ENCODE assay signal across 27 mouse cellular contexts in the genomic region with DNA sequence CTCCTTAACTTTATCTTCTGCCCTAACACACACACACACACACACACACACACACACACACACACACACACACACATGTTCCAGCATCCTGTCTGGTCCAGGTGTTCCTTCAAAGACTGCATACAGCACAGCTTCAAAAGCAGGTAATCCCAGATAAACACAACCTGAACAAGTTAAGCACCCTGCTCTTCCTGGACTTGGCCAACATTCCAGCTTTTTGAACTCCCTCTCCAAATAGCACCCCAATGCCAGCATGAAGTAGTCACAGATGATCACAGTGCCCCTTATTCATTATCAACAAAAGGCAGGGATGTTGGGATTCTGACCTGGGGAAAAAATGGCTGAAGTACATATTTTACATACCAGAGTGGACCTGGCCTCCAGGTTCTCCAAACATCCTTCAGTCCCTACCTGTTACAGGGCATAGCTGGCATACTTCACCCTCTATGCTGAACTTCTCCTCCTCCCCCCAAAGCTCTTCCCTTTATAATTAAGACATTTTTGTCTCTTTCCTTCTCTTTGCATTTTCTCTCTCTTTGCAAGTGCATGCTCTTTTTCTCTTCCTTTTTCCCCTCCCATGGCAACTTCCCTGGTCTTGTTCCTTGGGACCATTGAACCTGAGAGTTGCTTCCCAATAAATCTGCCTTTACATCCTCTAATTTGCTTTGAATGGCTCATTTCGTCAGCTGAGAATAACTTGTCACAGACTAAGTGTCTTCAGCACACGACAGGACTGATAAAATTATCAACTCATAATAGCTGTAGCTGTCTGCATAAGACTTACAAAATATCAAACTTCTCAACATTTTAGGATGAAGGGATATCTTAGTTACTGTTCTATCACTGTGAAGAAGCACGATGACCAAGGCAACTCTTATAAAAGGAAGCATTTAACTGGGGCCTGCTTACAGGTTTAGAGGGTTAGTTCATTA. TPM values are rescaled to one million over a fixed set of nuclear protein-coding genes. Genes with fewer than 3 reads are reported as not detected.
DNase-seq lines count a peak whose midpoint lies in the region; ATAC-seq and TF ChIP-seq lines count a peak whose summit lies in the region.
"Had no signal": no experiment of that assay in that cellular context is flagged by ENCODE, and none has a peak within 500 bp of the region (broad histone marks: within the 10 kb centered on the region; RNA-seq: fewer than 3 reads in every experiment).

No protein-coding gene starts in this region.

- no peak overlapping the region for H3K9ac ChIP-seq in lung, embryonic 14.5 days
- H3K9ac ChIP-seq in lung, embryonic 16.5 days (ENCODE audit: low read length), result no peak overlapping the region
- H3K9ac ChIP-seq: embryonic facial prominence, embryonic 13.5 days; embryonic facial prominence, embryonic 15.5 days; forebrain, embryonic 12.5 days had no signal

- peak; percentile 68; the same call in 1 of the 2 replicates for ATAC-seq in lung, embryonic 14.5 days (ENCODE audit: insufficient read depth)
- ATAC-seq in lung, embryonic 16.5 days (ENCODE audit: low read depth), result peak; percentile 67
- ATAC-seq: CD4-positive, CD25-positive, alpha-beta regulatory T cell, adult 4 months; forebrain, embryonic 14.5 days; forebrain, embryonic 16.5 days had no signal

- H3K4me1 ChIP-seq in lung, embryonic 14.5 days (ENCODE audit: insufficient read depth), result no peaks in the 10 kb centered on the region
- no peaks in the 10 kb centered on the region for H3K4me1 ChIP-seq in lung, embryonic 16.5 days (replicated peaks; ENCODE audit: control insufficient read depth, insufficient read depth, low read length)
- no peaks in the 10 kb centered on the region for H3K4me1 ChIP-seq in lung, adult 2 months (ENCODE audit: control insufficient read depth, insufficient read depth, low read length)
- H3K4me1 ChIP-seq: embryonic facial prominence, embryonic 13.5 days; embryonic facial prominence, embryonic 15.5 days; forebrain, embryonic 10.5 days; forebrain, embryonic 12.5 days had no signal

- H3K27me3 ChIP-seq in lung, embryonic 14.5 days (ENCODE audit: insufficient read depth, low read length), result no peaks in the 10 kb centered on the region
- H3K27me3 ChIP-seq in lung, embryonic 16.5 days (ENCODE audit: control insufficient read depth, insufficient read depth, low read depth, low read length), result no peaks in the 10 kb centered on the region
- H3K27me3 ChIP-seq: CH12.LX; embryonic facial prominence, embryonic 13.5 days; embryonic facial prominence, embryonic 15.5 days; forebrain, embryonic 12.5 days had no signal

- peak; percentile 9 for DNase-seq in lung, embryonic 14.5 days
- DNase-seq in lung, postnatal 10 days, result no peak
- DNase-seq in lung, adult 2 months, result no peak
- DNase-seq in lung, postnatal 25 days (ENCODE audit: low spot score), result peak; percentile 3
- no peak for DNase-seq in lung, adult 18-20 months
- DNase-seq: adrenal gland, adult 2 months; adrenal gland, postnatal 10 days; adrenal gland, postnatal 25 days; B cell, adult 2 months; cerebellum, adult 11 months; cerebellum, adult 18-20 months; cerebellum, adult 8-10 months; cerebellum, adult 9-11 months; cerebellum, postnatal 14 days; cerebellum, postnatal 36 days; embryo, embryonic 11 days had no signal

- 62% methylated on average over 3 of the region's 3 CpGs for WGBS in lung, embryonic 14.5 days
- WGBS in lung, embryonic 16.5 days, result 50% methylated on average over 3 of the region's 3 CpGs
- WGBS in lung, adult 2 months, result 74% methylated on average over 3 of the region's 3 CpGs

- no peak overlapping the region for H3K4me3 ChIP-seq in lung, embryonic 14.5 days (ENCODE audit: low read depth, low read length)
- H3K4me3 ChIP-seq in lung, embryonic 16.5 days (ENCODE audit: low read length), result no peak overlapping the region
- H3K4me3 ChIP-seq in lung, adult 2 months (replicated peaks; ENCODE audit: extremely low read depth, low read depth, low read length), result no peak overlapping the region
- H3K4me3 ChIP-seq: embryonic facial prominence, embryonic 13.5 days; embryonic facial prominence, embryonic 15.5 days; erythroblast, embryonic 14.5 days; forebrain, embryonic 10.5 days; forebrain, embryonic 12.5 days had no signal

- peak overlapping the region; percentile 24; the same call in 1 of the 2 replicates for H3K27ac ChIP-seq in lung, embryonic 14.5 days (ENCODE audit: low read depth)
- no peak overlapping the region for H3K27ac ChIP-seq in lung, embryonic 16.5 days (ENCODE audit: low read length)
- H3K27ac ChIP-seq: embryonic facial prominence, embryonic 13.5 days; embryonic facial prominence, embryonic 15.5 days; forebrain, embryonic 10.5 days; forebrain, embryonic 12.5 days had no signal

- no peak overlapping the region for H3K4me2 ChIP-seq in lung, embryonic 14.5 days
- H3K4me2 ChIP-seq in lung, embryonic 16.5 days (ENCODE audit: low read depth, low read length), result no peak overlapping the region
- H3K4me2 ChIP-seq: embryonic facial prominence, embryonic 13.5 days; embryonic facial prominence, embryonic 15.5 days; forebrain, embryonic 12.5 days had no signal

- H3K9me3 ChIP-seq in lung, embryonic 14.5 days (ENCODE audit: low read depth, low read length), result no peaks in the 10 kb centered on the region
- no peaks in the 10 kb centered on the region for H3K9me3 ChIP-seq in lung, embryonic 16.5 days (ENCODE audit: control insufficient read depth, low read length)
- H3K9me3 ChIP-seq: embryonic facial prominence, embryonic 13.5 days; embryonic facial prominence, embryonic 15.5 days; forebrain, embryonic 10.5 days; forebrain, embryonic 12.5 days; G1E had no signal

- no peaks in the 10 kb centered on the region for H3K36me3 ChIP-seq in lung, embryonic 14.5 days (ENCODE audit: insufficient read depth)
- H3K36me3 ChIP-seq in lung, embryonic 16.5 days (ENCODE audit: control insufficient read depth, insufficient read depth, low read length), result no peaks in the 10 kb centered on the region
- H3K36me3 ChIP-seq: embryonic facial prominence, embryonic 13.5 days; embryonic facial prominence, embryonic 15.5 days; forebrain, embryonic 10.5 days; forebrain, embryonic 12.5 days; G1E had no signal

- TF ChIP-seq POLR2A in lung, adult 2 months (IDR thresholded peaks at IDR 0.05; ENCODE audit: borderline replicate concordance, extremely low read depth, low read depth, low read length), result no peak

- no peak for TF ChIP-seq CTCF in lung, embryonic 14.5 days (IDR thresholded peaks at IDR 0.05; ENCODE audit: low read depth)
- TF ChIP-seq CTCF in lung, adult 2 months (IDR thresholded peaks at IDR 0.05; ENCODE audit: insufficient read depth, low read length), result no peak

RNA-seq across cellular contexts. Expression of gene Acyp2, which starts 41.5 kb away (rescaled TPM):
- 28.3 and 29.9 TPM in 2 replicates for polyA plus RNA-seq in lung, embryonic 14.5 days (2014; fragmentation: Nextera tagmentation; extraction: Ambion mirVana)
- polyA plus RNA-seq in lung, embryonic 16.5 days (2015; fragmentation: Nextera tagmentation; extraction: Ambion mirVana), result 30.5 and 33.5 TPM in 2 replicates
- 6.1 and 10.3 TPM in 2 replicates for polyA plus RNA-seq in lung, adult 2 months (2012; rRNA removed)

Comparison
In these comparisons a context has a peak if more than half of its experiments do, and no peak if none do; other contexts are left out.
1. DNase-seq: peak in lung, embryonic 14.5 days (single experiment) and lung, postnatal 25 days (single experiment); none in lung, postnatal 10 days (single experiment), lung, adult 2 months (single experiment) and lung, adult 18-20 months (0 of 2).